Mouse (Mus musculus): ENCODE measurements around the gene Hmg20a.

DNA sequence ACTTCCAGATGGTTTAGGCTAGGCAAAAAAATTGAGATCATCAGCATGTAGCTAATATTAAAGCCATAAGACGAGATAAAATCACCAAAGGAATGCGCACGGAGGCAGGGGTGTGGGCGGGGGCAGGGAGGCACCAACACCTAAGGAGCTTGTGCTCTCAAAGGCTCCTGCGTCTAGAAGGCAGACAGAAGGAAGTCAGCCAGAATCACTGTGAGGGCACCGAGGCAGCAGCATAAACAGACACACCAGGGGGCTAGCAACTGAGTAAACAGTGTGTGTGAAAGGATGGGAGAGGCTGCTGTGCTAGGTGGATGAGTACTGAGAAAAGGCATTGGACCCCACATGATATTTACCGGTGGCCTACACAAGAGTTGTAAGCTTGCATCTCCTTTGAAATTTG lies 51.9 kb downstream of the Hmg20a start:
- TF ChIP-seq CTCF (IDR thresholded peaks at IDR 0.05; ENCODE audit: low read depth): no peak
- TF ChIP-seq EP300 (IDR thresholded peaks at IDR 0.05; ENCODE audit: low read depth): no peak

Measured in liver, embryonic 14.5 days (tissue).